Mouse (Mus musculus): ENCODE results near the gene Zfhx3. TPM values are rescaled to one million over a fixed set of nuclear protein-coding genes. Genes with fewer than 3 reads are reported as not detected.

Zfhx3 gene
- polyA plus RNA-seq, 1 experiment, result 2.2 TPM

GRCm38 (mm10) chr8:108848484-108848883, 906.0 kb downstream of the Zfhx3 start:
- no peak for DNase-seq (ENCODE audit: low read depth)

GRCm38 (mm10) chr8:108853028-108853427, 910.6 kb downstream of the Zfhx3 start:
- no peak for DNase-seq (ENCODE audit: low read depth)

GRCm38 (mm10) chr8:108854444-108855102, 912.1 kb downstream of the Zfhx3 start:
- no peak for DNase-seq (ENCODE audit: low read depth)

- DNase-seq (ENCODE audit: low read depth), result no peak
These were observed 916.6 kb downstream of the Zfhx3 start for GRCm38 (mm10) chr8:108859001-108859400.

- peak; percentile 22 for DNase-seq (ENCODE audit: low read depth)
These were observed 917.5 kb downstream of the Zfhx3 start for GRCm38 (mm10) chr8:108859983-108860382.

GRCm38 (mm10) chr8:108863440-108863839, 921.0 kb downstream of the Zfhx3 start:
- DNase-seq (ENCODE audit: low read depth), result no peak

GRCm38 (mm10) chr8:108866430-108866829, 924.0 kb downstream of the Zfhx3 start:
- no peak for DNase-seq (ENCODE audit: low read depth)

- no peak for DNase-seq (ENCODE audit: low read depth)
These were observed 925.2 kb downstream of the Zfhx3 start for GRCm38 (mm10) chr8:108867482-108868258.

- DNase-seq (ENCODE audit: low read depth), result no peak
These were observed 926.0 kb downstream of the Zfhx3 start for GRCm38 (mm10) chr8:108868259-108869090.

GRCm38 (mm10) chr8:108869420-108869819, 927.0 kb downstream of the Zfhx3 start:
- DNase-seq (ENCODE audit: low read depth), result no peak

- DNase-seq (ENCODE audit: low read depth), result no peak
These were observed 927.5 kb downstream of the Zfhx3 start for GRCm38 (mm10) chr8:108869935-108870334.

GRCm38 (mm10) chr8:108870371-108870770, 927.9 kb downstream of the Zfhx3 start:
- no peak for DNase-seq (ENCODE audit: low read depth)

- DNase-seq (ENCODE audit: low read depth), result no peak
These were observed 933.3 kb downstream of the Zfhx3 start for GRCm38 (mm10) chr8:108875722-108876121.

GRCm38 (mm10) chr8:108880101-108880500, 937.7 kb downstream of the Zfhx3 start:
- DNase-seq (ENCODE audit: low read depth), result no peak

- no peak for DNase-seq (ENCODE audit: low read depth)
These were observed 938.9 kb downstream of the Zfhx3 start for GRCm38 (mm10) chr8:108881336-108881735.

- no peak for DNase-seq (ENCODE audit: low read depth)
These were observed 939.6 kb downstream of the Zfhx3 start for GRCm38 (mm10) chr8:108882073-108882472.

GRCm38 (mm10) chr8:108883381-108883780, 940.9 kb downstream of the Zfhx3 start:
- no peak for DNase-seq (ENCODE audit: low read depth)

GRCm38 (mm10) chr8:108884947-108885346, 942.5 kb downstream of the Zfhx3 start:
- DNase-seq (ENCODE audit: low read depth), result no peak

- DNase-seq (ENCODE audit: low read depth), result no peak
These were observed 943.0 kb downstream of the Zfhx3 start for GRCm38 (mm10) chr8:108885450-108885849.

GRCm38 (mm10) chr8:108885861-108886260, 943.4 kb downstream of the Zfhx3 start:
- DNase-seq (ENCODE audit: low read depth), result no peak

GRCm38 (mm10) chr8:108886599-108887255, 944.3 kb downstream of the Zfhx3 start:
- DNase-seq (ENCODE audit: low read depth), result no peak

GRCm38 (mm10) chr8:108887256-108887615, 944.8 kb downstream of the Zfhx3 start:
- no peak for DNase-seq (ENCODE audit: low read depth)
